Mouse (Mus musculus): ENCODE data around the gene Abca14.

The Abca14 gene

DNA sequence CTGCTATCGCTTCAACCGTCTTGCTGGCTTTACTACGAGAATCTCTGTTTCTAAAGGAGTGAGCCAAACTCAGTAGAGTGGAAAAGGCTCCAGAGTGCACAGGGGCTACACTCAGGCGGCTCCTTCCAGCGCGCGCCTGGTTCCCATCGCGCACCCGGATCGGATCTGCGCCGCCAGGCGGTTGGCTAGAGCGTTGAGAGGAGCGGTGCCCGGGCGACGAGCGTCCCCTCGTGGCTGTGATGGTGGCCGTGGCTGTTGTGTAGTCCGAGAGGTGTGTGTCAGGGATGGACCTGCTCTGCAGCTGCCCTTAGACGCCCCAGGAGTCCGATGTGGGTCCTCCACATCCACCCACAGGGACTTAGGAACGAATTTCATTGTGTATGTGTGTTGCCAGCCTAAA lies at the start of gene Abca14:
Gene Abca14 (plus strand): TSS at position 173 of the 400 bp plus-strand sequence.
- DNase-seq (ENCODE audit: low spot score): peak; percentile 83

DNA sequence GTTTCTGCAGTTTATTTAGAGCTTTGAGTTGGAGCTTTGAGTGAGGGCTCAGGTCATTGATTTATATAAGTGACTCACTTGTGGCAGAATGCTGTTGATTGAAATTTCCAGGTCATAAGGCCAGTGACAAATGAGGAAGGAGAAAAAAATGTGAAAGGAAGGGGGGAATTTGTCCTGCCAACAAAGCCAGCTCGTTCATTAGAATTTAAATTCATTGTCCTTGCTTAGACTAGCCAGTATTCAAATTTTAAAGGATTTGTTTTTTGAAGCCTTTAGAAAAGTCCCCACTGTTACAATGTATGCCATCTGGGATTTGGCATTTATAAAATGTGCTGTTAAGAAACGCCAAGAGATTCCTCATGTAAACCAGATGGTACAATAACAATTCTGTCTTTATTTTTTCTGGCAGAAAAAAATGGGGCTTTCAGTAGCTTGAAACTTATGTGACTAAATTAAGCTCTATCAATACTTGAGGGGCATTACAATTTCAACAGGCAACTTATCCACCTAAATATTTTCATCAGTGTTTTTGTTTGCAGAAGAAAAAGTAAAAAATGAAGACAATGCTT lies 46.8 kb upstream of the Abca14 start:
- no peak for DNase-seq (ENCODE audit: low spot score)

DNA sequence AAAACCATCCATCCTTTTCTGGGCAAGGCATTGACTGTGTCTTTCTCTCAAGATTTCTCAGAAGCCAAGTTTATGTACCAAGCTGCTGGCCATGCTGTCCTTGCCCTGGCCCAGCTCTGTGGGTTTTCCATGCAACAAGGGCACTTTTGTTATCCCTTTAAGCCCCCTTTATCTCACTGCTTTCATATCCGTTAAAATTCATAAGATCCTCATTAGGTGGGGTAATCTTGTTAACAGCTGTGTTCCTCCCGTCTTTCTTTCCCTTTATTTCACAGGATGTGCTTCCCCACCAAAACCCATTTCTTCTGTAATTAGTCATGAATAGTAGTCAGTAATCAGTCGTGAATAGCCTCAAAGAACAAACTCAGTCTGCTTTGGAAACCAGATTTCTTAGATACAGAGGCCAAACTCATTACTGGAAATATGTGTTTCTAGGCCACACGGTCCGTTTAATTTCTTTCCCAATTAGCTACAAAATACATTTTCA lies 46.1 kb upstream of the Abca14 start:
- DNase-seq (ENCODE audit: low spot score): no peak

DNA sequence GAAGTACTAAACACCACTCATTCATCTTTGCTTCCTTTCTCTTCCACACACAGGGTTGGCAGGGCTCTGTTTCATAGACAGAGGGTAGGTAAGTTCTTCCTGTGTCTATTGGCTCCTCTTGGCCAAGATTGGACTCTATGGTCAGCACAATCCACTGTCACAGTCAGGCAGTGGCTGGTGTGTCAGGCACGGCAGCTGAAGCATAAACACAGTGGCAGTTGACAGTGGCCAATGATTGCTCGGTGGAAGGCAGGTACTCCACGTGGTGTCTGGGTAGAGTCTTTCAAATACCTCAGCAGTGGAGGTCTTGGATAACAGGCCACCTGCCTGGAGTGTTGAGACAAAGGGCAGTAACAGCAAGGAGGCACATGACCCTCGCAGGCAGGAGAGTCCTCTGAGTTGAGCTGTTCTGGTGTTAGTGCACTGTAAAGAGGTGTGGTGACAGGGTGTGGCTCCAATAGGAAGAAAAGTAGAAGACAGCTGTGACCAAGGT lies 45.6 kb upstream of the Abca14 start:
- no peak for DNase-seq (ENCODE audit: low spot score)

DNA sequence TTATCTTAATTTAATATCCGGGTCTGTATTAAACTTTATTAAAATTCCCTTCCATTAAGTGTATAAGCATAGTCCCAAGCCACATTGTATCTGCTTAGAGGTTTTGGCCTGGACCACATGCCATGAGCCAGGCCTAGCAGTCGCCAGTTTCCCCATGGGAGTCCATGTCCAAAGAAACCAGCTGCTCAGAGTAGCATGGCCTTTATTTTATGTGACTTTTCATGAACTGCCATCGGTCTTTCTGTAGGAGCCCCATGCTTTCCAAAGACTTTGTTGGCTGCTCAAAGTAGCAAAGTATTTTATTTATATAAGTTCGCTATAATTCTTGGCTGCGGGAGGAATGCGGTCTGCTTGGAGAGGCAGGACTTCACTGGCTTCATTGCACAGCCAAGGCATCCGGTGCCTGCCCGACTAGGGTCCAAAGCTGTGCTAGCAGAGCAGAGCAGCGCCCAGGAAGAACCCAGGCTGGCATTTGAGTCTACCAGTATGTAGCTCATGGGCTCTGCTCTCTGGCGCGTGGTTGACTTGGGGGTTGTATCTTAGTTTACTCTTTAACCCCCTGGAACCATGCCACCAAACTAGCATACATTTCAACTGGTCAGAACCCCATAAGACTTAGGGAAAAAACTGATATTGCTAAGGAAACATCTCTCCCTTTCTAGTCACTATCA lies 40.0 kb upstream of the Abca14 start:
- DNase-seq (ENCODE audit: low spot score): no peak

DNA sequence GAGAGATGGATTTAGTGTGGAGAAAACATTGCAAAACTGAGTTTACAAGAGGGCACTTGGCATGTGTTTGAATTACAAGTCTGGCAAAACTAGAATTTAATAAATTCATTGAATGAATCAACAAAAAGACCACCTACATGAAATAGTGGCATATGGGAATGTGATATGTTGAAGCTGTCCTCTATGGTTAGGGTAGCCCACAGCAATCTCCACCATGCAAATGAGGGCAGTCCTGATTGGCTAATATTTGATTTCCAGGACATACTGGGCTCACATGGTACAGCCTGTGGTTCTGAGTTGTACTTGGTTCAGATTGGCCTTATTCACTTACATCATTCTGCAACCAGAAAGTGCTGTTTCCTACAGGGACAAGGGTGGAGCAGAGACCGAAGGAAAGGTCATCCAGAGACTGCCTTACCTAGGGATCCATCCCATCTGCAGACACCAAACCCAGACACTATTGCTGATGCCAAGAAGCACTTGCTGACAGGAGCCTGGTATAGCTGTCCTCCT lies 31.5 kb upstream of the Abca14 start:
- no peak for DNase-seq (ENCODE audit: low spot score)

DNA sequence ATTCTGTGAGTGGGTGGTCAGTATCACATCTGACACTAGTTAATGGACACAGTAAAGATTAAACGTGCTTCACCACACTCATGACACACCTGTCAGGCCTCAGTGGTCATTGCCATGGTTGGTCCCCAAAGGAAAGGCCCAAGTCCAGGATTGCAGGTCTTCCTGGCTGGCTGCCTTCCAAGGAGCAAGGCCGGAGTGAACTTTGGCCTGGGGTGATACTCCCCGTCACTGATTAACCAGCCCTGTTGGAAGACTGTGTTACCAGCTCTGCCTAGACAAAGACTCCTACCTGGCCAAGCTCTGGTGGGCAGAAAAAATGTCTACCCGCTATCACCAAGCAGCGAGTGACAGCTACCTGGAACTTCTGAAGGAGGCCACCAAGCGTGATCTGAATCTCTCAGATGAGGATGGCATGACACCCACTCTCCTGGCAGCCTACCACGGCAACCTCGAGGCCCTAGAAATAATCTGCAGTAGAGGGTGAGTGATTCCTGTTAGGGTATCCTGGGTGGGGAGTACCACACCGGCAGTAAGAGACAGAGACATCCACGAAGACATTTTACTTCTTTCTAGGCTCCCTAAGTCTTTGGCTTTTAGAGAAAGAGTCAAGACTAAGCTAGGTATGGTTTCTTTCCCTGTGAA lies 30.0 kb upstream of the Abca14 start, which contains the start of gene Anks4b:
Gene Anks4b (plus strand): TSS at position 256 of the 642 bp plus-strand sequence.
- DNase-seq (ENCODE audit: low spot score): no peak

DNA sequence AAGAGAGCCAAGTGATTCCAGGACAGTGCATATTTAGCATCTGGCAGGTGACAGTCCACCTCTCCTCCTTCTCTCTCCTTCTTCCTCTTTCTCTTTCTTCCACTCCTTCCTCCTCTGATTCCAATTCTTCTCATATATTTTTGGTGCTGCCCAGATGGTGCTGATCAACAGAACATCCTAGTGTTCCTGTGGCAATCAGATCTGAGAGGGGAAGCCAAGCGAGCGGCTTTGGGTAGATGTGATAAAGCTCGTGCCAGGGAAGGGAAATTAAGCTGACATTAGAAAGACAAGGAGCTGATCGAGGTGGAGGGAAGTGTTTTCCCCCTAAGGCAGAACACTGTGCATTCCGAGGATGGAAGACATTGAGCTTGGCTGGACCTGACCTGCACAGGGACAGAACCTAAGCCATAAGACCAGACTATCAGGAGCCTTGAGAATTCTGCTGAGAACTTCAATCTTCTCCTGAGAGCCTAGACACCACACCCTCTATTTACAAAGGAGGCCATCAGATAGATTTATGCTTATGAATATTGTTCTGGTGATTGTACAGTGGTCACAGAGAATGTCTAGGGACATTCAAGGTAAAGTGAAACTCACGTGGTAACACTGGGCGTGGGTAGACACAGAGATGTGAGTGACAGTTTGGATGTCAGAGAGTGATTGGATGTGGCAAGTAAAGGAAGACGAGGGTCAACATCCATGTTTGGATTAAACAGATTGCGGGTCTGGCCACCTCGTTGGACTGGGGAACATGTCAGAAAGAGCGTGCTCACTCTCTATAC lies 28.8 kb upstream of the Abca14 start:
- DNase-seq (ENCODE audit: low spot score): no peak

DNA sequence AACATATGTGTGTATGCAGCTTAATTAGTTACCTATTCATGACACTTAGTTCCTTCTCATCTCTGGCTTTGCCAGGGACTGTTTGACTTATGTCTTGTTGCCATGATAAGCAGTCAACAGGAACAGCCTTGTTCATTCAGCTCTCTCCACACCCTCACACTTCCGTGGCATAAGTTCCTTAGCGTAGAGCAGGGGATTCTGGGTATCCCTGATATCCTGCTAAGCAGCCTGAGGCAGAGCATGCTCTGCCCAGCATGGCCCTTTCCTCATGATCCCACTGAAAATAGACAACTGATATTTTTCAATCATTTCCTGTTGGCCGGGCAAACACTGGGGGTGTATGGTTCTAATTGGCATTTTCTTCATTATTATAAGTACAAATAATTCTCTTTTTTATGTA lies 26.1 kb upstream of the Abca14 start:
- DNase-seq (ENCODE audit: low spot score): no peak

DNA sequence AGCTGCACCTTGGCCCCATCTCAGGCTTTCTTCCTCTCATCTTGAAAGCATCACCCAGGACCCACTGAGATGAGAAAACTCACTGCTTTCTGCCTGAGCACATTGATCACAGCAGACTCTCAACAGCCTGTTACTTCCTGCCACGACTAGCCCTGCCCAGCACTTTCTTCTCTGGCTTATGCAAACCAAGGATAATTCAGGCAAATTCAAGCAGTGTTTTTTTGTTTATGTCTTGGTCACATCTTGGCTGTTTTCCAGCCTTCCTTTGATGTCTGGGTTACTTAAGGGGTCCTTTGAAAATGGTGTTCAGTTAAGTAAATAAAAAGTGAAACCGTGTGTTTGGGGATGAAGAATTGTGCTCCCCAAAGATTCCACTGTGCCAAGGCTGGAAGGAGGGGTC lies 24.8 kb upstream of the Abca14 start:
- DNase-seq (ENCODE audit: low spot score): no peak

DNA sequence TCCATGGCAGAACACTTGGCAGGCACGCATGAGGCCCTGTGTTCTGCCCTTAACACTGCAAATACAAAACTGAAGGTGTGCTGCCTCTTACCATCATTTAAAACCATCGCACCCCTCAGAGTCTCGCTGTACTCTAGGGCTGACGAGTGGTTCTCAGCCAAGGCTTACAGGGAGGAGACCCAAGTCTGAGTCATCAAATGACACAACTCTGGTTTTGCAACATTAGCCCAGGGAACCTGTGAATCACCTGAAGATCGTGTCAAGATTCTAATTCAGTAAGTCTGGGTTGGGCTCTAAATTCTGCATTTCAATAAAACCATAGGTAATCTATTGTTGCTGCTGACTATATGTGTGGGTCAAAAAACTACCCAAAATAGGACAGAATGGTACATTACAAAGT lies 23.2 kb upstream of the Abca14 start:
- no peak for DNase-seq (ENCODE audit: low spot score)

DNA sequence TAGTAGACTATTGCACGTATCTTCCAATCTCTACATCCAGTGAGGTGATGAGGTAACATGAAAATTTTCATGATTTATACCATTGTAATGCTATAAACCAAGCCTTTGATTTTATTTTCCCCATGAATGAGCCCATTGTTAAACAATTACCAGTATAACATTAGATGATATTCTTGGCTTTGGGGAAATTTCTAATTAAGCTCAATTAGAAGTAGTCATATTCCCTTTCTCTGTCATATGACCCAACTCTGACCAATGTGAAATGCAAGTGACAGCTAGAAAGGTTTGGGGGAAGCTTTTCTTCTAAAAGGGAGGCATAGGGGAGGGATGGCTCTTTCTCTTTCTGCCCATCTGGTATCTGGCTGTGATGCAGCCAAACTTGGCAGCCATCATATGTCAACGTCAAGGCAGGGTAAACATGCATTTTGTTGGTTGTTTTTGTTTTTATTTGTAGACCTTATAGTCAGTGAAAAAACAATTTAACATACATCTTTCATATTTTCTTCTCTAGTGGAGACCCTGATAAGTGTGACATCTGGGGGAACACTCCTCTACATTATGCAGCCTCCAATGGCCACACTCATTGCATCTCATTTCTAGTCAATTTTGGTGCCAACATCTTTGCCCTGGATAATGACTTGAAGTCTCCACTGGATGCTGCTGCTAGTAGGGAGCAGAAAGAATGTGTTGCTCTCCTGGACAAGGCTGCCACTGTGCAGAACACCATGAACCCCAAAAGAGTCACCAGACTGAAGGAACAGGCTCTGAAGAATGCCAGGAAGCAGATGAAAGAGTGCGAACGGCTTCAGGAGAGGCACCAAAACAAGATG lies 22.1 kb upstream of the Abca14 start:
- DNase-seq (ENCODE audit: low spot score): no peak

DNA sequence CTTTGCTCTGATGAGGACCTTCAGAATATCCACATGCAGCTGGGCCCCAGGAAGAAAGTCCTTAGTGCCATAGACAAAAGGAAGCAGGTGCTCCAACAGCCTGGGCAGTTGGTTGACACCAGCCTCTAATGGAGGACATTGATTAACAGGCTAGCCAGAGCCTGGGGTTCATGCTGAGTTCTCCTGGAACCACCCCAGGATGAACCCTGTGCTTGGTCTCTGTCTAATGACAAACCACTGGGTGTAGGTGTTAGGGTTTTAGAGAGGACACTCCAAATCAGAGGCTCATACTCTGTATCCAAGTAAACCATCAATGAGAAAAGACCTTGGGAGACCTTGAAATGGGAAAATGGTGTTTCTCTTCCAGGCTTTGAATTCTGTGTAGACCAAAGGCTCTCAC lies 20.9 kb upstream of the Abca14 start:
- DNase-seq (ENCODE audit: low spot score): no peak

DNA sequence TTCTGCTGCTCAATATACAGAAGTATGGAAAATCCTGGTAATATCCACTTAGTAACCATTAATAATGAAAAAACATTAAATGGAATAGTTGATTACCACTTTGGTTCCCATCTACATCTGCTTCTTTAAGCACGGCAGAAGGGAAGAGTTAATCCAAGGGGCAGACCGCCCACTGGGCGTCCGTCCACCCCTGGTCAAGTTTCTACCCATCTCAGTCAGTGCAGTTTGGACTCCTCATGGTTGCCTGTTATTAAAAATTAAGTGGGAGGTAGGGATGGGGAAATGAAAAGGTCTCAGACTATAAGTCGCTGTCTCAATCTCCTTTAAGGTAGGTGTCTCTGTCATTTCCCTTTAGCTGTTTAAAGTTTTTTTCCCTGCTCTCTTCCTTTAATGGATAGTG lies 14.8 kb upstream of the Abca14 start:
- DNase-seq (ENCODE audit: low spot score): no peak

DNA sequence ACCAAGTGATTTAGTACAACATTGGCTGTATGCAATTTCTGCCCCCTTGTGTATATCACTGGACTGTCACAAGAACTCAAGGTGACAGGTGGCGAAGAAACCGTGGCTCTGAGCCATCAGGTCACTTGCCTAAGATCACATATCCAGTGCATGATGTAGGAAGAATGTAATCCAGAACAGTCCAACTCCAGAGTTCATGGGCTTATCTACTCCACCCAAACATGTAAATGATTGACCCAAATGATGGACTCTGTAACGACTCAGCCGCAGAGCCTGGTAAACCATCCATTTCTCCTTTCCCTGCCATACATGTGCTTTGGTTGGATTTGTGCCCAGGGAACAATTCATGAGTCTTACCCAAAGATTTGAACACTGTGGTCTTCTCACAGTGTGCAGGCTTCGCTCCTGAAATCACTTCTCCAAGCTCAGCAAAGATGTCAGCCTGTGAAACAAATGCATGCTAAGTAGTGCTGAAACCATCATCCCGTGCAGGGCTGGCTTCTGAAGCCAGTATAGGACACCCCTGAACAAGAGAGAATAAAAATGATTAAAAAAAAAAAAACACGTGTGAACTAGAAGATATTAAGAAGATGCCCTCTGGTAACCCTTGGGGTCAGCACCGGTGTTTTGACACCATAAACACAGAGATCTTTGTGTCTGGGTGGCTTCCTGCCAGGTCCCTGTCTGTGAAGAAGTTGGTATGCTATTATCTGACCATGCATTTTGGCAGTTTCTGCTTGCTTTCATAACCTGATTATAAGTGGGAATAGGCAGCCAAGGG lies 14.2 kb upstream of the Abca14 start:
- DNase-seq (ENCODE audit: low spot score): no peak

DNA sequence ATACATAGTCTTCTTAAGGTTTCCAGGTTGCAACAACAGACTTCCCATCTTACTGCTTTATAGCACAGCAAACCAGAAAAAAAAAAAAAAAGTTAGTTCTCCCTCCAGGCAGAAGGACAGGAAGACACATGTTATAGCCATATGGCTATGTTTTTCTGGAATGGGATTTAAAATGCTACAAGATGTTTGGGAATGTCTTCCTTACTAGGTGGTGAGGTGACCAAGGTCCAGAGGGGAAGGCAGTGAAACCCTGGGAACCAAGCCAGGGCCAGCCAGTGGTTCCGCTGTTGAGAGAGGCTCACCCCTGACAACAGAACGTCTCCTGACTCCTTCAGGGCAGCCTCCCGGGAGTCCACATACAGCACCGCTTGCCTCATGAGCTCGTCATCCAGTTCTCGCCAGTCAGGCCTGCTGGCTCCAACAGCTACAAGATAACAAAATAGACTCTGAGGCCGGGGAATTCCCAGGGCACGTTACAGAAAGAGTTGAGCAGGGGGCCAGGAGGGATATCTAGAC lies 13.6 kb upstream of the Abca14 start:
- DNase-seq (ENCODE audit: low spot score): no peak

DNA sequence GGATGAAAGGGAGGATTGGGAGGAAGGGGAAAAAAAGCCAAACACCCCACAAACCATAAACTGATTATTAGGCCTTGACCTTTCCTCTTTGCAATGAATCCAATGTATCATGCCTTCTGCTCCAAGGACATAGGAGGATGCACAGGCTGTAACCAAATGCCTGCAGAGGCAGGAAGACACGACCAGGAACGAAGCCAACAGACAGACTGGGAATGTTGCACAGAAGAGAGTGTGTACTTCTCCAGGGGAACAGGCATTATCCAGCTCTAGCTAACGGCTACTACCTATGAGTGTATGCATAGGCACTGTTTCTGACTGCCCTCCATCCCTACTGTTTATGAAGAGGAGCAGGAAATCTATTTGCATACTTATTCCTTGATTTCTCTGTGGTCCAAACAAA lies 11.6 kb upstream of the Abca14 start:
- DNase-seq (ENCODE audit: low spot score): no peak

DNA sequence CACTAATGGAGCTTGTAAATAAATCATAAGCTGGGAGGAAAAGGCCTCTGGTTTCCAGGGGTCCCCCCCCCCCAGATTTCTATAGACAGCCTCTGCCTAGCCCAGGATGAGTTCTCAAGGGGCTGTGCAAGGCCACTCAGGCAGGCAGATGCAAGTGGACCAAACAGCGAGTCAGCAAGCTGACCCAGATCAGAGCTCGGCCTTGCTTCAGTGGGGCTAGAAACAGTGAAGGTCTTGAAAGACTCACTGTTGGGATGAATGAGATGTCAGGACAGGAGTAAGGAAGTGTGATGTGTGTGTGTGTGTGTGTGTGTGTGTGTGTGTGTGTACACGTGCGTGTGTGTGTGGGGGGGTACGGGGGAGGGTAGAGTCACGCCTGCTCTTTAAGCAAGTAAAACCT lies 10.9 kb upstream of the Abca14 start:
- no peak for DNase-seq (ENCODE audit: low spot score)

DNA sequence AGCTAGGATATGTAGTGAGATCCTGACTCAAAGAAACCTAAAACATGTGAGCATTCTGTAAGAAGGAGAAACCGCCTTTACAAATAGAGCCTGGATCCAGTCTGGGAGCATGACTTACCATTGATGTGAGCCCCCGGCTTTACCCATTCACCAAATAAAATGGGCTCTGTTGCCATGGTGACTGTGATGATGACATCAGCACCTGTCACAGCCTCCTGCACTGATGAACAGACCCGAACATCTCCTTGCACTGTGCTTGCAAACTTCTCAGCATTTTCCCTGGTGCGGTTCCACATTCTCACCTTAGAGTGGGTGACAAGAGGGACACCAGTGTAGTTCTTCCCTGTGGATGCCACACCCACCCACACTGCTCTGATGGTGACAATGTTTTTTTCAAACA lies 8.6 kb upstream of the Abca14 start:
- DNase-seq (ENCODE audit: low spot score): no peak

DNA sequence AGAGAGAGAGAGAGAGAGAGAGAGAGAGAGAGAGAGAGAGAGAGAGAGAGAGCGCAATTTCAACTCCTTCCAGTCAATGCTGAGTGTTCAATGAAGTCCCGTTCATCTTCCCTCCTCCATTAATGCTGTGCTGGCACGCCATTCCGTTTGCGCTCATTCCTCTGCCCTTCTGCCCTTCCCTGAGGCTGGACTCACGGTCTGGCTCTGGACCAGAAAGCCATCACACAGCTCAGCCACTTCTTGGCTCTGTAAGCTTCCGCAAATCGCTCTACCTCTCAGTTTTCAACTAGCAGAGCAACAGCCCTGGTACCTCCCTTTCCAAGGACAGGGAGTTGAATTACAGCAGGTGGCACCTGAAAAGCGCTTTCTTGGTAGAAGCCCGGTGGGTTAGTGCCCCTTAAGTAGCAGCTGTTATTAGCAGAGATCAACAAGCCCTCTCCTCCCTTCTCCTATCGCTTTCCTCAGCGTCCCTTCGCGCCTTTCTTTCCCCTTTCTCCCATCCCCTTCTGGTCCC lies 2.5 kb upstream of the Abca14 start:
- no peak for DNase-seq (ENCODE audit: low spot score)

Data from urinary bladder, postnatal 25 days (tissue).